Mouse (Mus musculus) myocyte (in vitro differentiated cells): ENCODE results near the gene Rasd1. TPM values are rescaled to one million over a fixed set of nuclear protein-coding genes. Genes with fewer than 3 reads are reported as not detected.
A peak's percentile ranks its signal among the peaks of the same experiment; 100 is the strongest.
"Not testable (repeated sequence)": the region's sequence is repeated elsewhere in the genome, so short reads cannot be mapped to it uniquely, and the experiment has no call there.

Source experiments
- H3K27me3 ChIP-seq: one replicate; pipeline ENCODE4 v1.6.1; 2011; ENCODE audit not compliant: control insufficient read depth, insufficient read depth, insufficient read length
- H3K36me3 ChIP-seq: one replicate; pipeline ENCODE4 v1.6.1; 2011; ENCODE audit not compliant: control insufficient read depth, insufficient read depth
- H3K4me2 ChIP-seq: one replicate; pipeline ENCODE4 v1.6.1; 2011; ENCODE audit warnings: low read depth, control low read depth
- H3K4me3 ChIP-seq: one replicate; pipeline ENCODE4 v1.5.1; 2011; ENCODE audit warnings: mild to moderate bottlenecking, control low read depth, moderate library complexity
- H3K79me2 ChIP-seq: one replicate; pipeline ENCODE4 v1.6.1; 2011; ENCODE audit not compliant: control insufficient read depth, insufficient read depth
- H3ac ChIP-seq: one replicate; pipeline ENCODE4 v1.6.1; 2011; ENCODE audit not compliant: control insufficient read depth, insufficient read length
- CEBPB ChIP-seq: IDR thresholded peaks from 2 replicates; pipeline ENCODE4 v1.6.1; 2011; ENCODE audit warnings: mild to moderate bottlenecking, moderate library complexity; ENCODE audit not compliant: poor library complexity, insufficient read depth, severe bottlenecking
- E2F4 ChIP-seq: IDR thresholded peaks from one replicate; pipeline ENCODE4 v1.6.1; 2011; ENCODE audit warnings: mild to moderate bottlenecking, control low read depth, moderate library complexity; ENCODE audit not compliant: insufficient read depth
- MAX ChIP-seq: IDR thresholded peaks from one replicate; pipeline ENCODE4 v1.6.1; 2011; ENCODE audit warnings: low read depth, mild to moderate bottlenecking, control low read depth
- MYOD1 ChIP-seq, 3 experiments: IDR thresholded peaks; one replicate each; pipeline ENCODE4 v1.6.1; 2011; ENCODE audit warnings: control low read depth in 2 of 3, low read depth in 2 of 3, mild to moderate bottlenecking in 2 of 3, moderate library complexity in 1 of 3; ENCODE audit not compliant: insufficient read length in 2 of 3, control insufficient read depth in 1 of 3
- MYOG ChIP-seq, 3 experiments: IDR thresholded peaks; one replicate each; pipeline ENCODE4 v1.6.1; 2011; ENCODE audit warnings: control low read depth in 2 of 3, low read depth in 2 of 3, mild to moderate bottlenecking in 2 of 3; ENCODE audit not compliant: insufficient read length in 2 of 3, control insufficient read depth in 1 of 3, insufficient read depth in 1 of 3
- POLR2A ChIP-seq: IDR thresholded peaks from one replicate; pipeline ENCODE4 v1.6.1; 2011; ENCODE audit warnings: low read depth, mild to moderate bottlenecking, control low read depth, moderate library complexity; ENCODE audit not compliant: insufficient read length
- POLR2AphosphoS2 ChIP-seq: IDR thresholded peaks from one replicate; pipeline ENCODE4 v1.6.1; 2011; ENCODE audit warnings: low read depth, control low read depth; ENCODE audit not compliant: insufficient read length
- REST ChIP-seq: IDR thresholded peaks from one replicate; pipeline ENCODE4 v1.6.1; 2011; ENCODE audit warnings: mild to moderate bottlenecking, control low read depth, moderate library complexity; ENCODE audit not compliant: insufficient read depth, insufficient read length
- SRF ChIP-seq: IDR thresholded peaks from one replicate; pipeline ENCODE4 v1.6.1; 2011; ENCODE audit warnings: low read depth; ENCODE audit not compliant: control insufficient read depth, insufficient read length
- TCF12 ChIP-seq: IDR thresholded peaks from one replicate; pipeline ENCODE4 v1.6.1; 2011; ENCODE audit warnings: mild to moderate bottlenecking, control low read depth; ENCODE audit not compliant: poor library complexity, insufficient read depth, severe bottlenecking
- TCF3 ChIP-seq: IDR thresholded peaks from one replicate; pipeline ENCODE4 v1.6.1; 2011; ENCODE audit warnings: low read depth, control low read depth; ENCODE audit not compliant: insufficient read length
- USF1 ChIP-seq: IDR thresholded peaks from one replicate; pipeline ENCODE4 v1.6.1; 2011; ENCODE audit warnings: low read depth, mild to moderate bottlenecking, control low read depth, moderate library complexity
- polyA plus RNA-seq: library from polyadenylated mRNA; unstranded; fragments of >200 nt; fragmentation: generic; extraction: Trizol; gene quantifications from one replicate; pipeline ENCODE4 v1.2.1, GENCODE M21; 2012; ENCODE audit warnings: missing spikeins

The Rasd1 gene
- polyA plus RNA-seq, 1 experiment = 0.04 TPM

GRCm38 (mm10) chr11:59956749-59957148 is 8.0 kb downstream of the Rasd1 start:
- Histone ChIP-seq H3K4me3 (no peak overlapping the region), H3K36me3 (no peaks in the 10 kb centered on the region), H3K4me2 (no peak overlapping the region), H3K27me3 (no peaks in the 10 kb centered on the region), H3ac (no peak overlapping the region), H3K79me2 (peaks cover 6% of the 10 kb centered on the region)
- TF ChIP-seq POLR2AphosphoS2 = no peak
- TF ChIP-seq MYOD1 (IDR thresholded peaks at IDR 0.05; ENCODE audit: control insufficient read depth in 1 of 3, insufficient read length in 2 of 3, low read depth in 2 of 3) = no peak
- no peak for TF ChIP-seq TCF12
- no peak for TF ChIP-seq E2F4
- TF ChIP-seq TCF3 = no peak
- TF ChIP-seq MYOG (IDR thresholded peaks at IDR 0.05; ENCODE audit: control insufficient read depth in 1 of 3, insufficient read depth in 1 of 3, insufficient read length in 2 of 3, low read depth in 2 of 3) = no peak
- no peak for TF ChIP-seq REST
- TF ChIP-seq POLR2A = no peak
- TF ChIP-seq CEBPB = no peak
- TF ChIP-seq SRF = no peak
- no peak for TF ChIP-seq USF1
- TF ChIP-seq MAX = no peak

GRCm38 (mm10) chr11:59952892-59953291 is 11.9 kb downstream of the Rasd1 start:
- Histone ChIP-seq H3K4me3 (no peak overlapping the region), H3K27me3 (no peaks in the 10 kb centered on the region), H3K79me2 (peaks cover 30% of the 10 kb centered on the region), H3ac (no peak overlapping the region), H3K4me2 (no peak overlapping the region), H3K36me3 (no peaks in the 10 kb centered on the region)
- TF ChIP-seq MYOG (IDR thresholded peaks at IDR 0.05; ENCODE audit: control insufficient read depth in 1 of 3, insufficient read depth in 1 of 3, insufficient read length in 2 of 3, low read depth in 2 of 3) = no peak
- TF ChIP-seq POLR2AphosphoS2 = no peak
- TF ChIP-seq CEBPB = no peak
- no peak for TF ChIP-seq REST
- no peak for TF ChIP-seq MYOD1 (IDR thresholded peaks at IDR 0.05; ENCODE audit: control insufficient read depth in 1 of 3, insufficient read length in 2 of 3, low read depth in 2 of 3)
- TF ChIP-seq TCF12 = no peak
- TF ChIP-seq SRF = no peak
- no peak for TF ChIP-seq TCF3
- TF ChIP-seq USF1 = no peak
- TF ChIP-seq POLR2A = no peak
- TF ChIP-seq E2F4 = no peak
- TF ChIP-seq MAX = no peak

GRCm38 (mm10) chr11:59948401-59948767 is 16.4 kb downstream of the Rasd1 start:
- H3K36me3 ChIP-seq = no peaks in the 10 kb centered on the region
- H3ac ChIP-seq = peak overlapping the region; percentile 85
- peak overlapping the region; percentile 81 for H3K4me3 ChIP-seq
- H3K79me2 ChIP-seq = peaks cover 26% of the 10 kb centered on the region
- TF ChIP-seq MYOG (IDR thresholded peaks at IDR 0.05; ENCODE audit: control insufficient read depth in 1 of 3, insufficient read depth in 1 of 3, insufficient read length in 2 of 3, low read depth in 2 of 3) (no peak), REST (no peak), TCF3 (no peak), SRF (no peak), POLR2A (no peak), POLR2AphosphoS2 (no peak), USF1 (no peak), MAX (no peak), E2F4 (no peak), TCF12 (no peak), MYOD1 (IDR thresholded peaks at IDR 0.05; ENCODE audit: control insufficient read depth in 1 of 3, insufficient read length in 2 of 3, low read depth in 2 of 3) (no peak), CEBPB (no peak)
- H3K4me2 ChIP-seq = peak overlapping the region; percentile 99
- no peaks in the 10 kb centered on the region for H3K27me3 ChIP-seq

- no peaks in the 10 kb centered on the region for H3K27me3 ChIP-seq
- peaks cover 26% of the 10 kb centered on the region for H3K79me2 ChIP-seq
- peak within 1 kb of the TSS; percentile 99 for H3K4me2 ChIP-seq
- H3K4me3 ChIP-seq = peak within 1 kb of the TSS; percentile 81
- H3ac ChIP-seq = peak within 1 kb of the TSS; percentile 85
- H3K36me3 ChIP-seq = no peaks in the 10 kb centered on the region
- no peak for TF ChIP-seq USF1
- TF ChIP-seq E2F4 = peak; percentile 84
- TF ChIP-seq POLR2AphosphoS2 = peak; percentile 70
- TF ChIP-seq MYOD1 (IDR thresholded peaks at IDR 0.05; ENCODE audit: control insufficient read depth in 1 of 3, insufficient read length in 2 of 3, low read depth in 2 of 3) = peak in 2 of 3 experiments; percentile 73 to 83
- TF ChIP-seq MYOG (IDR thresholded peaks at IDR 0.05; ENCODE audit: control insufficient read depth in 1 of 3, insufficient read depth in 1 of 3, insufficient read length in 2 of 3, low read depth in 2 of 3) = peak; percentile 38 to 84 (median 81)
- TF ChIP-seq TCF3 = no peak
- TF ChIP-seq MAX = no peak
- TF ChIP-seq SRF = peak; percentile 8
- TF ChIP-seq POLR2A = peak; percentile 73
- TF ChIP-seq CEBPB = no peak
- no peak for TF ChIP-seq REST
- TF ChIP-seq TCF12 = no peak
Measured at GRCm38 (mm10) chr11:59947752-59948400, 16.9 kb downstream of the Rasd1 start, which contains the start of gene Med9. Gene Med9, plus strand, starts transcription at chr11:59948206.

- H3K36me3 ChIP-seq, H3ac ChIP-seq, H3K4me2 ChIP-seq, H3K4me3 ChIP-seq, H3K27me3 ChIP-seq: not testable (repeated sequence)
- H3K79me2 ChIP-seq = peaks cover 11% of the 10 kb centered on the region
Measured at GRCm38 (mm10) chr11:59944855-59945254, 19.9 kb downstream of the Rasd1 start.
